Mouse (Mus musculus) hindbrain, embryonic 14.5 days (tissue): Measurements from ENCODE around the gene Teddm1b. TPM values are rescaled to one million over a fixed set of nuclear protein-coding genes. Genes with fewer than 3 reads are reported as not detected.

Source experiments
- microRNA-seq: library from miRNA; unstranded; fragments of <30 nt; microRNA quantifications from one replicate; pipeline ENCODE4, GENCODE M21; 2016
- polyA plus RNA-seq: library from polyadenylated mRNA; unstranded; fragments of >200 nt; fragmentation: Nextera tagmentation; extraction: Ambion mirVana; gene quantifications from 2 replicates; pipeline ENCODE4 v1.2.1, GENCODE M21; 2014

Teddm1b gene
- polyA plus RNA-seq, 1 experiment from 2014 or later: 0.51 TPM

Small RNA genes lying within 50 kb of the gene (microRNA-seq; reads per million reads assigned to microRNA genes)
- 13.6 reads per million, percentile 32 among the genes with 10 or more reads in this experiment for gene Mir8114

Other genes with a start within 250 kb of the Teddm1b start
- 16.4 and 19.7 TPM in 2 replicates for gene Rgs8, start 221.3 kb upstream of the Teddm1b start, polyA plus RNA-seq
- 6.5 and 6.8 TPM in 2 replicates for gene Rgs16, start 134.0 kb upstream of the Teddm1b start, polyA plus RNA-seq
- 37.2 and 40.9 TPM in 2 replicates for gene Rnasel, start 124.9 kb upstream of the Teddm1b start, polyA plus RNA-seq
- 0.13 and 0.16 TPM in 2 replicates for gene Rgsl1, start 30.2 kb upstream of the Teddm1b start, polyA plus RNA-seq
- gene Teddm1a, start 17.4 kb downstream of the Teddm1b start, polyA plus RNA-seq: not detected in 2 replicates
- gene Glul, start 25.6 kb downstream of the Teddm1b start, polyA plus RNA-seq: 199 and 206 TPM in 2 replicates
- 0.98 and 1.4 TPM in 2 replicates for gene Teddm2, start 25.9 kb downstream of the Teddm1b start, polyA plus RNA-seq